ENCODE assay signal across 8 mouse cellular contexts in genomic region chr6:99726576-99727303, GRCm38 (mm10). TPM values are rescaled to one million over a fixed set of nuclear protein-coding genes. Genes with fewer than 3 reads are reported as not detected.
DNase-seq lines count a peak whose midpoint lies in the region; ATAC-seq lines count a peak whose summit lies in the region.

No protein-coding gene starts in this region.

- no peak for DNase-seq in kidney, adult 11 months
- DNase-seq in embryo, embryonic 10.5 days (ENCODE audit: low spot score) = peak; percentile 34
- DNase-seq in midbrain, embryonic 14.5 days = peak; percentile 23
- no peak for DNase-seq in left cerebral cortex, adult 9 months (ENCODE audit: low spot score in 2 of 2)
- no peak for DNase-seq in thymus, postnatal 25 days

- H3K9ac ChIP-seq in kidney, embryonic 14.5 days (ENCODE audit: low read depth, low read length) = 0 out of 2 replicates have a peak overlapping the region, but pooled peaks have one; percentile 37
- H3K9ac ChIP-seq in hindbrain, embryonic 15.5 days = peak overlapping the region; percentile 44
- peak overlapping the region; percentile 54 for H3K9ac ChIP-seq in midbrain, embryonic 14.5 days (replicated peaks; ENCODE audit: low read length)

- peaks cover 11% of the 10 kb centered on the region for H3K4me1 ChIP-seq in kidney, embryonic 14.5 days (ENCODE audit: control insufficient read depth, insufficient read depth, low read length)
- H3K4me1 ChIP-seq in hindbrain, embryonic 15.5 days (replicated peaks) = peaks cover 15% of the 10 kb centered on the region
- H3K4me1 ChIP-seq in midbrain, embryonic 14.5 days (ENCODE audit: control insufficient read depth, insufficient read depth, low read length) = peaks cover 9% of the 10 kb centered on the region

- no peak overlapping the region for H3K27ac ChIP-seq in kidney, embryonic 14.5 days (ENCODE audit: low read depth, low read length)
- H3K27ac ChIP-seq in hindbrain, embryonic 15.5 days (replicated peaks) = no peak overlapping the region
- H3K27ac ChIP-seq in midbrain, embryonic 14.5 days (replicated peaks; ENCODE audit: low read depth, low read length) = no peak overlapping the region

- H3K4me3 ChIP-seq in kidney, embryonic 14.5 days (ENCODE audit: low read length) = peak overlapping the region; percentile 51
- peak overlapping the region; percentile 45 for H3K4me3 ChIP-seq in hindbrain, embryonic 15.5 days
- peak overlapping the region; percentile 53 for H3K4me3 ChIP-seq in midbrain, embryonic 14.5 days (replicated peaks; ENCODE audit: low read depth, low read length)

- no peak for ATAC-seq in kidney, embryonic 14.5 days (ENCODE audit: low FRiP score, low TSS enrichment)
- peak; percentile 27; the same call in 1 of the 2 replicates for ATAC-seq in hindbrain, embryonic 15.5 days (ENCODE audit: low FRiP score, low read depth)
- no peak for ATAC-seq in midbrain, embryonic 14.5 days (ENCODE audit: low FRiP score, low TSS enrichment)
- no peak for ATAC-seq in inflammation-experienced regulatory T-cells, adult 6 months

- no peaks in the 10 kb centered on the region for H3K9me3 ChIP-seq in kidney, embryonic 14.5 days (ENCODE audit: control insufficient read depth, low read length)
- H3K9me3 ChIP-seq in hindbrain, embryonic 15.5 days = no peaks in the 10 kb centered on the region
- no peaks in the 10 kb centered on the region for H3K9me3 ChIP-seq in midbrain, embryonic 14.5 days (ENCODE audit: control insufficient read depth, low read length)

- no peaks in the 10 kb centered on the region for H3K36me3 ChIP-seq in kidney, embryonic 14.5 days (ENCODE audit: control insufficient read depth, insufficient read depth, low read length)
- H3K36me3 ChIP-seq in hindbrain, embryonic 15.5 days = no peaks in the 10 kb centered on the region
- H3K36me3 ChIP-seq in midbrain, embryonic 14.5 days (ENCODE audit: control insufficient read depth, insufficient read depth, low read length) = no peaks in the 10 kb centered on the region

- peak overlapping the region; percentile 95 for H3K4me2 ChIP-seq in kidney, embryonic 14.5 days (replicated peaks; ENCODE audit: low read depth, low read length)
- peak overlapping the region; percentile 97 for H3K4me2 ChIP-seq in hindbrain, embryonic 15.5 days
- peak overlapping the region; percentile 98 for H3K4me2 ChIP-seq in midbrain, embryonic 14.5 days (ENCODE audit: low read length)

- 3% methylated on average over 20 of the region's 22 CpGs for WGBS in kidney, embryonic 14.5 days
- 3% methylated on average over 22 of the region's 22 CpGs for WGBS in hindbrain, embryonic 15.5 days
- WGBS in midbrain, embryonic 14.5 days = 4% methylated on average over 22 of the region's 22 CpGs

- H3K27me3 ChIP-seq in kidney, embryonic 14.5 days (ENCODE audit: control insufficient read depth, insufficient read depth, low read length) = peaks cover 40% of the 10 kb centered on the region
- H3K27me3 ChIP-seq in hindbrain, embryonic 15.5 days = peaks cover 54% of the 10 kb centered on the region
- peaks cover 33% of the 10 kb centered on the region for H3K27me3 ChIP-seq in midbrain, embryonic 14.5 days (ENCODE audit: control insufficient read depth, insufficient read depth, low read length)

RNA-seq across cellular contexts. Expression of gene Prok2, which starts 0.5 kb away (rescaled TPM):
- polyA plus RNA-seq in kidney, embryonic 14.5 days (2014; fragmentation: Nextera tagmentation; extraction: Ambion mirVana) = not detected in 2 replicates
- polyA plus RNA-seq in hindbrain, embryonic 15.5 days (2015; fragmentation: Nextera tagmentation; extraction: Ambion mirVana) = 0.33 and 0.36 TPM in 2 replicates
- 0.50 and 0.89 TPM in 2 replicates for polyA plus RNA-seq in midbrain, embryonic 14.5 days (2014; fragmentation: Nextera tagmentation; extraction: Ambion mirVana)
- not detected for polyA plus RNA-seq in inflammation-experienced regulatory T-cells, adult 6 months (2017; shearing (Covaris generic))

RNA-seq across cellular contexts. Expression of gene Gpr27, which starts 34.3 kb away (rescaled TPM):
- polyA plus RNA-seq in kidney, embryonic 14.5 days (2014; fragmentation: Nextera tagmentation; extraction: Ambion mirVana) = 3.4 and 5.0 TPM in 2 replicates
- 21.1 and 23.4 TPM in 2 replicates for polyA plus RNA-seq in hindbrain, embryonic 15.5 days (2015; fragmentation: Nextera tagmentation; extraction: Ambion mirVana)
- 23.6 and 24.4 TPM in 2 replicates for polyA plus RNA-seq in midbrain, embryonic 14.5 days (2014; fragmentation: Nextera tagmentation; extraction: Ambion mirVana)
- not detected for polyA plus RNA-seq in inflammation-experienced regulatory T-cells, adult 6 months (2017; shearing (Covaris generic))

Comparison
In these comparisons a context has a peak if more than half of its experiments do, and no peak if none do; other contexts are left out.
1. DNase-seq: peak in embryo, embryonic 10.5 days (single experiment) and midbrain, embryonic 14.5 days (single experiment); none in kidney, adult 11 months (single experiment), left cerebral cortex, adult 9 months (0 of 2) and thymus, postnatal 25 days (single experiment).
2. Peak in every context shown above with its lines, with median percentiles within 50 percentile points of each other: H3K4me2 ChIP-seq, H3K4me3 ChIP-seq and H3K9ac ChIP-seq.